19 mouse cellular contexts compared by ENCODE assay signal in the genomic region with DNA sequence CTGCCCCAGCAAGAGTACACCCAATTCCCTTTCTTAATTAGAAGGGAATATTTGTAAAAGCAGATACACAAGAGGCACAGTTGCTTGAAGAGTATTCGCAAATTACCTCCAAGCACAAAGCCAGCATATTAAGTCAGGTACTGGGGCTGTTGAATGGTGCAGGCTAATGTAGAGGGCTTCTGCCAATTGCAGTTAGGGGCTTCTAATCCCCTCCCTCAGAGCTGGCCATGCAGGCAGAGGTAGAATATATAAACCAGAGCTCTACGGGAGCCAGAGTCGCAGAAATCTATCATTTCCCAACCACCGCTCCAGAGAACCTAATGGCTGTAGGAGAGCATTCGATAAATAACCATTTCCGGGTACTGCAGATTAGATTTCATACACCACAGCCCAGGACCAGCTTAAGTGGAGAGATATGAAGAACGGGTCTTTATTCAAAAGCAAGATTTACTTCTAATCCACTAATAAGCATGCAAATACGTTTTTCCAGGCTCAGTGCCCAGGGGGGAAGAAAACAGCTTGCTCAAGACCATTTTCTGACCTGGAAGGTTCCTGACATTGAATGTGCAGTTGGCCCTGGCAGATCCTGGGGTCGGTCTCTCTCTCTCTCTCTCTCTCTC.
A peak's percentile ranks its signal among the peaks of the same experiment; 100 is the strongest.
DNase-seq lines count a peak whose midpoint lies in the region; ATAC-seq lines count a peak whose summit lies in the region.
"Had no signal": no experiment of that assay in that cellular context is flagged by ENCODE, and none has a peak within 500 bp of the region (broad histone marks: within the 10 kb centered on the region; RNA-seq: fewer than 3 reads in every experiment).

No protein-coding gene starts in this region.

- no peaks in the 10 kb centered on the region for H3K36me3 ChIP-seq in hindbrain, embryonic 12.5 days
- H3K36me3 ChIP-seq in hindbrain, embryonic 10.5 days: peaks cover 12% of the 10 kb centered on the region
- H3K36me3 ChIP-seq in forebrain, embryonic 16.5 days (ENCODE audit: control insufficient read depth, insufficient read depth): peaks cover 6% of the 10 kb centered on the region; the same call in 1 of the 2 replicates
- 0 out of 2 replicates have a peak, but pooled peaks cover 3% of the 10 kb centered on the region for H3K36me3 ChIP-seq in midbrain, embryonic 12.5 days
- 0 out of 2 replicates have a peak, but pooled peaks cover 3% of the 10 kb centered on the region for H3K36me3 ChIP-seq in neural tube, embryonic 15.5 days
- H3K36me3 ChIP-seq in kidney, embryonic 14.5 days (ENCODE audit: control insufficient read depth, insufficient read depth, low read length): no peaks in the 10 kb centered on the region
- H3K36me3 ChIP-seq: neural tube, embryonic 12.5 days had no signal

- H3K9me3 ChIP-seq in hindbrain, embryonic 12.5 days (replicated peaks): peaks cover 16% of the 10 kb centered on the region; the same call in 1 of the 2 replicates
- peaks cover 20% of the 10 kb centered on the region for H3K9me3 ChIP-seq in hindbrain, embryonic 10.5 days
- H3K9me3 ChIP-seq in forebrain, embryonic 16.5 days (ENCODE audit: control insufficient read depth, low read length): peaks cover 8% of the 10 kb centered on the region; the same call in 1 of the 2 replicates
- peaks cover 7% of the 10 kb centered on the region; the same call in 1 of the 2 replicates for H3K9me3 ChIP-seq in midbrain, embryonic 12.5 days
- H3K9me3 ChIP-seq in neural tube, embryonic 15.5 days (replicated peaks): 0 out of 2 replicates have a peak, but pooled peaks cover 4% of the 10 kb centered on the region
- H3K9me3 ChIP-seq in kidney, embryonic 14.5 days (ENCODE audit: control insufficient read depth, low read length): peaks cover 10% of the 10 kb centered on the region; the same call in 1 of the 2 replicates

- peaks cover 14% of the 10 kb centered on the region for H3K4me1 ChIP-seq in hindbrain, embryonic 12.5 days
- H3K4me1 ChIP-seq in hindbrain, embryonic 10.5 days (replicated peaks): peaks cover 15% of the 10 kb centered on the region
- H3K4me1 ChIP-seq in forebrain, embryonic 16.5 days (replicated peaks; ENCODE audit: control insufficient read depth, insufficient read depth, low read length): peaks cover 11% of the 10 kb centered on the region
- peaks cover 23% of the 10 kb centered on the region for H3K4me1 ChIP-seq in midbrain, embryonic 12.5 days
- H3K4me1 ChIP-seq in neural tube, embryonic 15.5 days: peaks cover 12% of the 10 kb centered on the region; the same call in 1 of the 2 replicates
- no peaks in the 10 kb centered on the region for H3K4me1 ChIP-seq in kidney, embryonic 14.5 days (ENCODE audit: control insufficient read depth, insufficient read depth, low read length)
- H3K4me1 ChIP-seq: neural tube, embryonic 12.5 days had no signal

- DNase-seq in hindbrain, embryonic 10.5 days (ENCODE audit: low spot score): no peak
- DNase-seq: adrenal gland, postnatal 36 days; B cell, adult 2 months; cerebellum, adult 18-20 months; cerebellum, postnatal 36 days; heart, postnatal 10 days; kidney, adult 18-20 months; kidney, postnatal 25 days; right cerebral cortex, postnatal 14 days; thymus, adult 2 months had no signal

- H3K27ac ChIP-seq in hindbrain, embryonic 12.5 days: peak overlapping the region; percentile 60
- H3K27ac ChIP-seq in hindbrain, embryonic 10.5 days: no peak overlapping the region
- H3K27ac ChIP-seq in forebrain, embryonic 16.5 days (ENCODE audit: low read length): peak overlapping the region; percentile 1; the same call in 1 of the 2 replicates
- H3K27ac ChIP-seq in midbrain, embryonic 12.5 days (replicated peaks): peak overlapping the region; percentile 73
- peak overlapping the region; percentile 60 for H3K27ac ChIP-seq in neural tube, embryonic 15.5 days (replicated peaks)
- H3K27ac ChIP-seq in kidney, embryonic 14.5 days (ENCODE audit: low read depth, low read length): no peak overlapping the region
- H3K27ac ChIP-seq: liver, embryonic 14.5 days; neural tube, embryonic 12.5 days had no signal

- no peak overlapping the region for H3K9ac ChIP-seq in hindbrain, embryonic 12.5 days
- no peak overlapping the region for H3K9ac ChIP-seq in forebrain, embryonic 16.5 days (replicated peaks; ENCODE audit: low read depth, low read length)
- no peak overlapping the region for H3K9ac ChIP-seq in midbrain, embryonic 12.5 days (replicated peaks)
- no peak overlapping the region for H3K9ac ChIP-seq in neural tube, embryonic 15.5 days (replicated peaks)
- no peak overlapping the region for H3K9ac ChIP-seq in kidney, embryonic 14.5 days (ENCODE audit: low read depth, low read length)
- H3K9ac ChIP-seq: liver, embryonic 14.5 days; neural tube, embryonic 12.5 days had no signal

- no peaks in the 10 kb centered on the region for H3K27me3 ChIP-seq in hindbrain, embryonic 12.5 days
- H3K27me3 ChIP-seq in hindbrain, embryonic 10.5 days (ENCODE audit: insufficient read depth, poor library complexity, severe bottlenecking): no peaks in the 10 kb centered on the region
- no peaks in the 10 kb centered on the region for H3K27me3 ChIP-seq in forebrain, embryonic 16.5 days (replicated peaks; ENCODE audit: control insufficient read depth, insufficient read depth, low read length)
- no peaks in the 10 kb centered on the region for H3K27me3 ChIP-seq in midbrain, embryonic 12.5 days
- no peaks in the 10 kb centered on the region for H3K27me3 ChIP-seq in neural tube, embryonic 15.5 days (replicated peaks)
- H3K27me3 ChIP-seq in kidney, embryonic 14.5 days (ENCODE audit: control insufficient read depth, insufficient read depth, low read length): no peaks in the 10 kb centered on the region
- H3K27me3 ChIP-seq: neural tube, embryonic 12.5 days had no signal

- WGBS in hindbrain, embryonic 12.5 days: 69% methylated on average over 9 of the region's 9 CpGs
- 90% methylated on average over 9 of the region's 9 CpGs for WGBS in hindbrain, embryonic 10.5 days
- WGBS in forebrain, embryonic 16.5 days: 49% methylated on average over 9 of the region's 9 CpGs
- WGBS in midbrain, embryonic 12.5 days: 44% methylated on average over 9 of the region's 9 CpGs
- WGBS in neural tube, embryonic 15.5 days: 46% methylated on average over 9 of the region's 9 CpGs
- 78% methylated on average over 9 of the region's 9 CpGs for WGBS in kidney, embryonic 14.5 days

- ATAC-seq in hindbrain, embryonic 12.5 days (ENCODE audit: low FRiP score): no peak
- peak; percentile 72; the same call in 1 of the 2 replicates for ATAC-seq in forebrain, embryonic 16.5 days
- peak; percentile 60; the same call in 1 of the 2 replicates for ATAC-seq in midbrain, embryonic 12.5 days (ENCODE audit: low FRiP score, low read depth)
- ATAC-seq in neural tube, embryonic 15.5 days (ENCODE audit: low FRiP score): no peak
- no peak for ATAC-seq in erythroblast, adult 5-6 weeks (replicated peaks; ENCODE audit: low FRiP score, poor library complexity, severe bottlenecking)
- ATAC-seq in kidney, embryonic 14.5 days (ENCODE audit: low FRiP score, low TSS enrichment): no peak

- H3K4me3 ChIP-seq in hindbrain, embryonic 12.5 days: no peak overlapping the region
- H3K4me3 ChIP-seq in hindbrain, embryonic 10.5 days: no peak overlapping the region
- H3K4me3 ChIP-seq in forebrain, embryonic 16.5 days (replicated peaks; ENCODE audit: low read length): no peak overlapping the region
- no peak overlapping the region for H3K4me3 ChIP-seq in midbrain, embryonic 12.5 days
- no peak overlapping the region for H3K4me3 ChIP-seq in neural tube, embryonic 15.5 days (replicated peaks)
- no peak overlapping the region for H3K4me3 ChIP-seq in kidney, embryonic 14.5 days (ENCODE audit: low read length)
- H3K4me3 ChIP-seq: neural tube, embryonic 12.5 days had no signal

- no peak overlapping the region for H3K4me2 ChIP-seq in hindbrain, embryonic 12.5 days (replicated peaks)
- H3K4me2 ChIP-seq in forebrain, embryonic 16.5 days (ENCODE audit: low read length): no peak overlapping the region
- H3K4me2 ChIP-seq in midbrain, embryonic 12.5 days (replicated peaks): no peak overlapping the region
- H3K4me2 ChIP-seq in neural tube, embryonic 15.5 days: no peak overlapping the region
- H3K4me2 ChIP-seq in kidney, embryonic 14.5 days (replicated peaks; ENCODE audit: low read depth, low read length): no peak overlapping the region
- H3K4me2 ChIP-seq: heart, embryonic 11.5 days; neural tube, embryonic 12.5 days had no signal

Comparison
In these comparisons a context has a peak if more than half of its experiments do, and no peak if none do; other contexts are left out.
1. H3K27ac ChIP-seq: peak in hindbrain, embryonic 12.5 days (single experiment), forebrain, embryonic 16.5 days (single experiment), midbrain, embryonic 12.5 days (single experiment) and neural tube, embryonic 15.5 days (single experiment); none in hindbrain, embryonic 10.5 days (single experiment) and kidney, embryonic 14.5 days (single experiment).
2. ATAC-seq: peak in forebrain, embryonic 16.5 days (single experiment) and midbrain, embryonic 12.5 days (single experiment); none in hindbrain, embryonic 12.5 days (single experiment), neural tube, embryonic 15.5 days (single experiment), erythroblast, adult 5-6 weeks (single experiment) and kidney, embryonic 14.5 days (single experiment).